Mouse (Mus musculus) spleen, adult 2 months (tissue): Measurements from ENCODE around the gene Atp2c2.

Experiments
- CTCF ChIP-seq: fragments of 200-500 bp; IDR thresholded peaks from 2 replicates; pipeline ENCODE4 v1.5.1; 2011; ENCODE audit warnings: mild to moderate bottlenecking, inconsistent platforms; ENCODE audit not compliant: insufficient read depth, insufficient read length, insufficient replicate concordance; ENCODE audit errors: extremely low read depth
- POLR2A ChIP-seq: fragments of 200-500 bp; IDR thresholded peaks from 2 replicates; pipeline ENCODE4 v1.6.1; 2011; ENCODE audit warnings: low read depth, low read length, inconsistent platforms

DNA sequence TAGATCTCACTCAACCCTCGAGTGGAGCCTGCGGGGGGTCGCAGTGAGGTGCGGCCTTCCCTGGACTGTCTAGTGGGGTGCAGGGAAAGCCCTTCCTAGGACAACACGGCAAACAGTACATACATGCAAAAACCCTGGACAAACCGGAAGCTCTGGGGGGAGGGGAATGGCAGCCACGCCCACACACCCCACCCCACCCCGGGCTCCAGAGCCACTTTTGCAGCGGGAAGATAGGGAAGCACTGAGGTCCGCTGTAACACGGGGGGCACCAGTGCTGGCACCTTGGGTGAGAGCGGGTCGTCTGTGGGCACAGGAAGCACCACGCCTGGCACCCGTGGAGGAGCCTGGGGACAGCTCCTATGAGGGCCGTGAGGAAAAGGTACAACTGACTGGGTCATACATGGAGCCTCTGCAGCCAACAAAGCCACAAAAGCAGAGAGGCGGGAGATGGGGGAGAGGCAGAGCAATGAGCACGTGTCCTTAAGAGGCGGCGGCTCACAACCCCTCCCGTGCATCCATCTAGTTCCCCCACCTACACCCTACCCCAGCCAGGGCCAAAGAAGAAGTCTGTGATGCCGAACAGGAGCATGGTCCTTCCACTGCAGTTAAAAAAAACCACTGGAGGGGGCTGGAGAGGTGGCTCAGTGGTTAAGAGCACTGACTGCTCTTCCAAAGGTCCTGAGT, 66.1 kb downstream of the Atp2c2 start:
- TF ChIP-seq CTCF, result no peak
- TF ChIP-seq POLR2A, result no peak
